Mouse (Mus musculus): ENCODE measurements around the gene Hapln2.

The Hapln2 gene

GRCm38 (mm10) chr3:88027434-88028186, at the start of gene Hapln2:
Hapln2 (minus strand) TSS chr3:88027583.
- no peak for DNase-seq (ENCODE audit: low read depth)

GRCm38 (mm10) chr3:88074766-88075165, 47.4 kb upstream of the Hapln2 start:
- DNase-seq (ENCODE audit: low read depth), result no peak

GRCm38 (mm10) chr3:88074351-88074750, 47.0 kb upstream of the Hapln2 start:
- no peak for DNase-seq (ENCODE audit: low read depth)

- no peak for DNase-seq (ENCODE audit: low read depth)
Observed at GRCm38 (mm10) chr3:88073631-88074030, 46.2 kb upstream of the Hapln2 start.

GRCm38 (mm10) chr3:88071783-88072182, 44.4 kb upstream of the Hapln2 start:
- peak; percentile 72 for DNase-seq (ENCODE audit: low read depth)

GRCm38 (mm10) chr3:88068386-88068785, 41.0 kb upstream of the Hapln2 start:
- DNase-seq (ENCODE audit: low read depth), result no peak

GRCm38 (mm10) chr3:88057902-88058696, 30.7 kb upstream of the Hapln2 start, which contains the start of gene Naxe:
Naxe (minus strand) TSS chr3:88058495.
- DNase-seq (ENCODE audit: low read depth), result peak; percentile 83

GRCm38 (mm10) chr3:88057030-88057429, 29.6 kb upstream of the Hapln2 start:
- DNase-seq (ENCODE audit: low read depth), result no peak

GRCm38 (mm10) chr3:88049532-88049931, 22.1 kb upstream of the Hapln2 start:
- DNase-seq (ENCODE audit: low read depth), result no peak

- DNase-seq (ENCODE audit: low read depth), result peak; percentile 95
Observed at GRCm38 (mm10) chr3:88042661-88043421, 15.5 kb upstream of the Hapln2 start, which contains the start of gene Gpatch4. Gpatch4 (plus strand) TSS chr3:88043108.

GRCm38 (mm10) chr3:88035561-88036293, 8.3 kb upstream of the Hapln2 start:
- DNase-seq (ENCODE audit: low read depth), result no peak

- DNase-seq (ENCODE audit: low read depth), result no peak
Observed at GRCm38 (mm10) chr3:88033506-88033905, 6.1 kb upstream of the Hapln2 start.

- DNase-seq (ENCODE audit: low read depth), result no peak
Observed at GRCm38 (mm10) chr3:88030608-88031395, 3.4 kb upstream of the Hapln2 start.

GRCm38 (mm10) chr3:88026823-88027222, 560 bp downstream of the Hapln2 start:
- DNase-seq (ENCODE audit: low read depth), result no peak

GRCm38 (mm10) chr3:88023192-88024074, 4.0 kb downstream of the Hapln2 start:
- no peak for DNase-seq (ENCODE audit: low read depth)

GRCm38 (mm10) chr3:88022322-88023191, 4.8 kb downstream of the Hapln2 start:
- peak; percentile 68 for DNase-seq (ENCODE audit: low read depth)

- DNase-seq (ENCODE audit: low read depth), result peak; percentile 48
Observed at GRCm38 (mm10) chr3:88010634-88011265, 16.6 kb downstream of the Hapln2 start.
